Comparison of ENCODE assay signal across 26 mouse cellular contexts in the genomic region with DNA sequence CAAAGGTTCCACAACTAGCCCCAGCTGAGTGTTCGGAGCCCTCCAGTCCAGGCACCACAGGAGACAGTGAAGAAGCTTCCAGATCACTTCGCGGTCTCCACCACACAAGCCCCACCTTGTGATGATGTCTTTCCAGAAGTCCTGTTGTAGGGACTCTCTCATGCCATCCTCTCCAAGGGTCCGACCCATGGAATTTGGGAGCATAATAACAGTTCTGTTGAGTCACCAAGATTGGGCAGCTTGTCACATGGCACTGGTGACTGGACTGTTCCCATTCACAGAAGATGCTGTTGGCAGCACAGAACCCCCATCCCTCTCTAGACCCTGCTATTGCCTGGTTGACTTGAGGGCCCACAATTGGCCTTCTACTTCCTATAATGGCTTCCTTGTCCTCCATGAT. TPM values are rescaled to one million over a fixed set of nuclear protein-coding genes. Genes with fewer than 3 reads are reported as not detected.
DNase-seq lines count a peak whose midpoint lies in the region; ATAC-seq lines count a peak whose summit lies in the region.
"Had no signal": no experiment of that assay in that cellular context is flagged by ENCODE, and none has a peak within 500 bp of the region (broad histone marks: within the 10 kb centered on the region; RNA-seq: fewer than 3 reads in every experiment).

A gene (plus strand): TSS at position 378 of the 400 bp plus-strand sequence.

- peak within 1 kb of the TSS; percentile 18 for H3K4me3 ChIP-seq in megakaryocyte, embryonic 14.5 days (replicated peaks)
- H3K4me3 ChIP-seq: embryonic facial prominence, embryonic 10.5 days; embryonic facial prominence, embryonic 12.5 days; forebrain, embryonic 13.5 days; forebrain, embryonic 15.5 days had no signal

- DNase-seq in heart, adult 11 months: peak; percentile 68
- no peak for DNase-seq in heart, adult 8-10 months (ENCODE audit: low spot score)
- peak; percentile 22 for DNase-seq in testis, postnatal 10 days (ENCODE audit: low spot score)
- DNase-seq: adrenal gland, adult 8-10 months; adrenal gland, postnatal 14 days; adrenal gland, postnatal 36 days; B cell, adult 2 months; cerebellum, adult 11-12 months; cerebellum, adult 2 months; cerebellum, adult 9-10 months; cerebellum, postnatal 10 days; cerebellum, postnatal 25 days had no signal

- ATAC-seq in megakaryocyte, adult 5-6 weeks (ENCODE audit: poor library complexity, severe bottlenecking): no peak
- ATAC-seq: activated CD4-positive, CD25-positive, alpha-beta regulatory T cell, adult 4 months; CD4-positive, CD25-positive, alpha-beta regulatory T cell, adult 4 months; forebrain, embryonic 13.5 days; forebrain, embryonic 15.5 days; Patski had no signal

- H3K27me3 ChIP-seq in megakaryocyte, embryonic 14.5 days (replicated peaks): no peaks in the 10 kb centered on the region
- H3K27me3 ChIP-seq: CH12.LX; embryonic facial prominence, embryonic 12.5 days; forebrain, embryonic 13.5 days; forebrain, embryonic 15.5 days; Patski had no signal

- no peaks in the 10 kb centered on the region for H3K36me3 ChIP-seq in megakaryocyte, embryonic 14.5 days (replicated peaks; ENCODE audit: low read length)
- H3K36me3 ChIP-seq: embryonic facial prominence, embryonic 10.5 days; embryonic facial prominence, embryonic 12.5 days; forebrain, embryonic 15.5 days; G1E had no signal

- H3K9me3 ChIP-seq in megakaryocyte, embryonic 14.5 days: peaks cover 17% of the 10 kb centered on the region
- H3K9me3 ChIP-seq: embryonic facial prominence, embryonic 10.5 days; embryonic facial prominence, embryonic 12.5 days; forebrain, embryonic 13.5 days; forebrain, embryonic 15.5 days had no signal

- no peaks in the 10 kb centered on the region for H3K4me1 ChIP-seq in megakaryocyte, embryonic 14.5 days
- H3K4me1 ChIP-seq: embryonic facial prominence, embryonic 10.5 days; embryonic facial prominence, embryonic 12.5 days; forebrain, embryonic 13.5 days; forebrain, embryonic 15.5 days had no signal

RNA-seq across cellular contexts. Expression of the gene that starts here (rescaled TPM):
- not detected for total RNA-seq in heart, adult 8-10 months (2022)
- not detected in 2 replicates for polyA plus RNA-seq in megakaryocyte, embryonic 14.5 days (2012; ENCODE audit: insufficient read depth, low replicate concordance)
- not detected in 2 replicates for total RNA-seq in megakaryocyte, adult 5-6 weeks (2015)
- not detected in 2 replicates for total RNA-seq in megakaryocyte, adult 5-6 weeks (2017)
- total RNA-seq: adrenal gland, postnatal 14 days; CH12.LX; G1E had no signal
- polyA plus RNA-seq: activated CD4-positive, CD25-positive, alpha-beta regulatory T cell, adult 4 months; CD4-positive, CD25-positive, alpha-beta regulatory T cell, adult 4 months; cerebellum, adult 2 months; cortical plate, adult 2 months; embryonic facial prominence, embryonic 10.5 days; embryonic facial prominence, embryonic 12.5 days; embryonic facial prominence, embryonic 14.5 days; forebrain, embryonic 11.5 days; forebrain, embryonic 13.5 days; forebrain, embryonic 15.5 days; G1E; Patski had no signal
